Mouse (Mus musculus) spleen, adult 18-20 months (tissue): ENCODE data around the gene Traf1.

Experiments used
- DNase-seq, 2 experiments: peaks; one replicate each; pipeline ENCODE4 v3.0.0; 2022; ENCODE audit warnings: mixed read lengths in 2 of 2

The Traf1 gene

GRCm38 (mm10) chr2:34961481-34962036 is at the start of gene Traf1:
Gene Traf1 (minus strand): TSS chr2:34961772.
- DNase-seq: peak; percentile 77 to 81

- DNase-seq: no peak
Measured at GRCm38 (mm10) chr2:34998956-34999355, 37.4 kb upstream of the Traf1 start.

GRCm38 (mm10) chr2:34996506-34996905 is 34.9 kb upstream of the Traf1 start:
- no peak for DNase-seq

GRCm38 (mm10) chr2:34993696-34994356 is 32.3 kb upstream of the Traf1 start:
- no peak for DNase-seq

GRCm38 (mm10) chr2:34992729-34993695 is 31.4 kb upstream of the Traf1 start:
- DNase-seq: no peak

- no peak for DNase-seq
Measured at GRCm38 (mm10) chr2:34991966-34992365, 30.4 kb upstream of the Traf1 start.

- no peak for DNase-seq
Measured at GRCm38 (mm10) chr2:34989749-34990148, 28.2 kb upstream of the Traf1 start.

- DNase-seq: no peak
Measured at GRCm38 (mm10) chr2:34987595-34987994, 26.0 kb upstream of the Traf1 start.

GRCm38 (mm10) chr2:34984885-34985284 is 23.3 kb upstream of the Traf1 start:
- no peak for DNase-seq

GRCm38 (mm10) chr2:34982906-34983698 is 21.5 kb upstream of the Traf1 start:
- no peak for DNase-seq

GRCm38 (mm10) chr2:34982096-34982724 is 20.6 kb upstream of the Traf1 start:
- no peak for DNase-seq

GRCm38 (mm10) chr2:34979459-34980011 is 18.0 kb upstream of the Traf1 start:
- no peak for DNase-seq

GRCm38 (mm10) chr2:34978226-34978625 is 16.7 kb upstream of the Traf1 start:
- no peak for DNase-seq

- DNase-seq: peak; percentile 38 to 44
Measured at GRCm38 (mm10) chr2:34976945-34977658, 15.5 kb upstream of the Traf1 start.

- DNase-seq: peak; percentile 48 to 55
Measured at GRCm38 (mm10) chr2:34976447-34976846, 14.9 kb upstream of the Traf1 start.

- DNase-seq: no peak
Measured at GRCm38 (mm10) chr2:34973087-34973486, 11.5 kb upstream of the Traf1 start.

GRCm38 (mm10) chr2:34971080-34971888 is 9.7 kb upstream of the Traf1 start:
- DNase-seq: no peak

- DNase-seq: peak; percentile 55 to 82
Measured at GRCm38 (mm10) chr2:34970092-34970750, 8.6 kb upstream of the Traf1 start.

- no peak for DNase-seq
Measured at GRCm38 (mm10) chr2:34969166-34969565, 7.6 kb upstream of the Traf1 start.
